Mouse (Mus musculus) testis, adult 2 months (tissue): Measurements from ENCODE around the gene Tnn.

Source experiments
- CTCF ChIP-seq: fragments of 200-500 bp; IDR thresholded peaks from 2 replicates; pipeline ENCODE4 v1.5.1; 2012; ENCODE audit warnings: low read depth, mild to moderate bottlenecking, inconsistent platforms, low read length, moderate library complexity; ENCODE audit not compliant: control insufficient read depth, insufficient read depth, insufficient replicate concordance
- POLR2A ChIP-seq: fragments of 200-500 bp; IDR thresholded peaks from 2 replicates; pipeline ENCODE4 v1.6.1; 2012; ENCODE audit warnings: low read depth, mild to moderate bottlenecking, inconsistent platforms, low read length, moderate library complexity; ENCODE audit not compliant: control insufficient read depth

- TF ChIP-seq CTCF (no peak), POLR2A (no peak)
These were observed 92.8 kb downstream of the Tnn start for GRCm38 (mm10) chr1:160060542-160060941.
